Mouse (Mus musculus): ENCODE measurements around the gene Cacna1c.

DNA sequence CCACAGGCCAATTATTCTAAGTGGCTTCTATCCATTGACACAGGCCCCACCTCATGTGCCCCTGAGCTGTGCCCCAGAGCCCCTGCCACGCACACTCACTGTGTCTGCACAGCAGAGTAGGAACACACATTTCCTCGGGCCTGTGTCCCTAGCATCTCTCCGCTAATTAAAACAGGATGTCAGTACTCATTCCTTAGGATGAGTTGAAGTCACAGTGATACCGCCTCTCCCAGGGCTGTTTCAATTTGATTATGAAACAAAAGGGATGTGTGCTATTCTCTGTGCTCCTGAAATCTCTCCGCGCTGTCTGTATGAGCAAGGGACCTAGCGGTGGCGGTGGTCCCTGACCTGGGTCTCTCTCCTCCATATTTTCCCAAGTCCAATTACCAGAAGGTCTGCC is 296.5 kb downstream of the Cacna1c start:
- TF ChIP-seq CTCF (IDR thresholded peaks at IDR 0.05; ENCODE audit: low read depth): no peak
- no peak for TF ChIP-seq EP300 (optimal IDR thresholded peaks at IDR 0.05)
